Mouse (Mus musculus) T-cell, adult 2 months (primary cell): Measurements from ENCODE around the gene Hhat.

Experiments
- DNase-seq: peaks from one replicate; pipeline ENCODE4 v3.0.0; 2022; ENCODE audit warnings: low spot score

Hhat gene

GRCm38 (mm10) chr1:192785046-192785961 is 14.3 kb upstream of the Hhat start:
- no peak for DNase-seq

- DNase-seq, result no peak
These were observed 13.4 kb upstream of the Hhat start for GRCm38 (mm10) chr1:192784374-192784773.

GRCm38 (mm10) chr1:192781256-192781655 is 10.2 kb upstream of the Hhat start:
- no peak for DNase-seq

GRCm38 (mm10) chr1:192778869-192779514 is 8.0 kb upstream of the Hhat start:
- no peak for DNase-seq

- DNase-seq, result no peak
These were observed 7.2 kb upstream of the Hhat start for GRCm38 (mm10) chr1:192778206-192778605.

GRCm38 (mm10) chr1:192770130-192770494 is 911 bp downstream of the Hhat start:
- DNase-seq, result peak; percentile 20

- no peak for DNase-seq
These were observed 5.5 kb downstream of the Hhat start for GRCm38 (mm10) chr1:192765531-192765930.

- DNase-seq, result no peak
These were observed 6.5 kb downstream of the Hhat start for GRCm38 (mm10) chr1:192764547-192764946.

- DNase-seq, result peak; percentile 37
These were observed 7.8 kb downstream of the Hhat start for GRCm38 (mm10) chr1:192762946-192763933.

GRCm38 (mm10) chr1:192756674-192757073 is 14.3 kb downstream of the Hhat start:
- DNase-seq, result no peak

GRCm38 (mm10) chr1:192755685-192756606 is 15.1 kb downstream of the Hhat start:
- DNase-seq, result no peak

- no peak for DNase-seq
These were observed 15.8 kb downstream of the Hhat start for GRCm38 (mm10) chr1:192755246-192755645.

- no peak for DNase-seq
These were observed 16.8 kb downstream of the Hhat start for GRCm38 (mm10) chr1:192754268-192754667.

GRCm38 (mm10) chr1:192752659-192753601 is 18.1 kb downstream of the Hhat start:
- peak; percentile 12 for DNase-seq

GRCm38 (mm10) chr1:192750042-192750437 is 21.0 kb downstream of the Hhat start:
- DNase-seq, result no peak

GRCm38 (mm10) chr1:192749270-192750041 is 21.6 kb downstream of the Hhat start:
- no peak for DNase-seq

GRCm38 (mm10) chr1:192746201-192746600 is 24.8 kb downstream of the Hhat start:
- DNase-seq, result no peak

GRCm38 (mm10) chr1:192745240-192746101 is 25.6 kb downstream of the Hhat start:
- DNase-seq, result peak; percentile 82
